Mouse (Mus musculus): Measurements from ENCODE around the gene Ezh2.

Gene Ezh2

GRCm38 (mm10) chr6:47559287-47559686 is 35.9 kb downstream of the Ezh2 start:
- no peak for DNase-seq (ENCODE audit: inconsistent age in 2 of 2, low spot score in 1 of 2)

- no peak for DNase-seq (ENCODE audit: inconsistent age in 2 of 2, low spot score in 1 of 2)
Measured at GRCm38 (mm10) chr6:47552280-47552679, 42.9 kb downstream of the Ezh2 start.

GRCm38 (mm10) chr6:47535333-47535732 is 59.8 kb downstream of the Ezh2 start:
- no peak for DNase-seq (ENCODE audit: inconsistent age in 2 of 2, low spot score in 1 of 2)

GRCm38 (mm10) chr6:47532547-47532946 is 62.6 kb downstream of the Ezh2 start:
- DNase-seq (ENCODE audit: inconsistent age in 2 of 2, low spot score in 1 of 2) = no peak

- DNase-seq (ENCODE audit: inconsistent age in 2 of 2, low spot score in 1 of 2) = no peak
Measured at GRCm38 (mm10) chr6:47527655-47528054, 67.5 kb downstream of the Ezh2 start.

- no peak for DNase-seq (ENCODE audit: inconsistent age in 2 of 2, low spot score in 1 of 2)
Measured at GRCm38 (mm10) chr6:47527129-47527528, 68.0 kb downstream of the Ezh2 start.

GRCm38 (mm10) chr6:47526446-47526845 is 68.7 kb downstream of the Ezh2 start:
- DNase-seq (ENCODE audit: inconsistent age in 2 of 2, low spot score in 1 of 2) = no peak

- no peak for DNase-seq (ENCODE audit: inconsistent age in 2 of 2, low spot score in 1 of 2)
Measured at GRCm38 (mm10) chr6:47525041-47525440, 70.1 kb downstream of the Ezh2 start.

- no peak for DNase-seq (ENCODE audit: inconsistent age in 2 of 2, low spot score in 1 of 2)
Measured at GRCm38 (mm10) chr6:47522431-47522830, 72.7 kb downstream of the Ezh2 start.

GRCm38 (mm10) chr6:47520030-47520429 is 75.1 kb downstream of the Ezh2 start:
- no peak for DNase-seq (ENCODE audit: inconsistent age in 2 of 2, low spot score in 1 of 2)

GRCm38 (mm10) chr6:47494562-47494961 is 100.6 kb downstream of the Ezh2 start:
- peak in 1 of 2 experiments; percentile 12 for DNase-seq (ENCODE audit: inconsistent age in 2 of 2, low spot score in 1 of 2)

GRCm38 (mm10) chr6:47482027-47482426 is 113.1 kb downstream of the Ezh2 start:
- DNase-seq (ENCODE audit: inconsistent age in 2 of 2, low spot score in 1 of 2) = peak in 1 of 2 experiments; percentile 51
